Mouse (Mus musculus) granulocyte monocyte progenitor cell, adult 5-6 weeks (primary cell): Measurements from ENCODE around the gene Fgfr2. TPM values are rescaled to one million over a fixed set of nuclear protein-coding genes. Genes with fewer than 3 reads are reported as not detected.

Source experiments
- ATAC-seq: replicated peaks from 2 replicates; pipeline ENCODE4 v1.8.0; 2016; ENCODE audit warnings: mild to moderate bottlenecking, moderate TSS enrichment, inconsistent platforms; ENCODE audit not compliant: poor library complexity, severe bottlenecking
- total RNA-seq, 2 experiments: library from RNA; stranded (forward) in 1 of 2; stranded (reverse) in 1 of 2; fragments of 200-712, 200-1000 nt in 1 of 2; fragments of >200 nt in 1 of 2; fragmentation: Nextera tagmentation in 1 of 2; gene quantifications; 2 replicates each; pipeline ENCODE4 v1.2.3; 2014 to 2017

The Fgfr2 gene
- total RNA-seq, 2 experiments from 2014 or later = not detected

GRCm38 (mm10) chr7:132657371-132658057 lies 465.6 kb downstream of the Fgfr2 start:
- no peak for ATAC-seq

GRCm38 (mm10) chr7:132656548-132656947 lies 466.6 kb downstream of the Fgfr2 start:
- peak; percentile 67 for ATAC-seq

GRCm38 (mm10) chr7:132656075-132656474 lies 467.1 kb downstream of the Fgfr2 start:
- peak; percentile 69 for ATAC-seq

GRCm38 (mm10) chr7:132654412-132654811 lies 468.7 kb downstream of the Fgfr2 start:
- no peak for ATAC-seq

- no peak for ATAC-seq
Observed at GRCm38 (mm10) chr7:132646514-132646913, 476.6 kb downstream of the Fgfr2 start.

- no peak for ATAC-seq
Observed at GRCm38 (mm10) chr7:132644605-132645279, 478.4 kb downstream of the Fgfr2 start.

- ATAC-seq = no peak
Observed at GRCm38 (mm10) chr7:132641606-132642005, 481.5 kb downstream of the Fgfr2 start.

- ATAC-seq = no peak
Observed at GRCm38 (mm10) chr7:132640946-132641345, 482.2 kb downstream of the Fgfr2 start.

- ATAC-seq = peak; percentile 74
Observed at GRCm38 (mm10) chr7:132638446-132639087, 484.6 kb downstream of the Fgfr2 start.

GRCm38 (mm10) chr7:132637292-132637691 lies 485.9 kb downstream of the Fgfr2 start:
- ATAC-seq = no peak

GRCm38 (mm10) chr7:132631313-132631712 lies 491.8 kb downstream of the Fgfr2 start:
- no peak for ATAC-seq

- ATAC-seq = no peak
Observed at GRCm38 (mm10) chr7:132627448-132627847, 495.7 kb downstream of the Fgfr2 start.

GRCm38 (mm10) chr7:132626174-132626573 lies 497.0 kb downstream of the Fgfr2 start:
- no peak for ATAC-seq

GRCm38 (mm10) chr7:132624161-132624560 lies 499.0 kb downstream of the Fgfr2 start:
- ATAC-seq = no peak

GRCm38 (mm10) chr7:132619975-132620918 lies 502.9 kb downstream of the Fgfr2 start:
- ATAC-seq = peak; percentile 68

- ATAC-seq = no peak
Observed at GRCm38 (mm10) chr7:132619549-132619948, 503.6 kb downstream of the Fgfr2 start.

GRCm38 (mm10) chr7:132617021-132617564 lies 506.1 kb downstream of the Fgfr2 start:
- no peak for ATAC-seq

- ATAC-seq = no peak
Observed at GRCm38 (mm10) chr7:132616391-132616790, 506.8 kb downstream of the Fgfr2 start.

GRCm38 (mm10) chr7:132615346-132615745 lies 507.8 kb downstream of the Fgfr2 start:
- ATAC-seq = no peak

- ATAC-seq = no peak
Observed at GRCm38 (mm10) chr7:132611530-132611929, 511.6 kb downstream of the Fgfr2 start.
